Mouse (Mus musculus) induced T-regulatory cell, adult 2 months (primary cell): Measurements from ENCODE around the gene Dbn1.
A peak's percentile ranks its signal among the peaks of the same experiment; 100 is the strongest.
"Not testable (repeated sequence)": the region's sequence is repeated elsewhere in the genome, so short reads cannot be mapped to it uniquely, and the experiment has no call there.

Experiments
- DNase-seq: peaks from one replicate; pipeline ENCODE4 v3.0.0-alpha.2; 2012; ENCODE audit warnings: low read depth

Gene Dbn1

GRCm38 (mm10) chr13:55450511-55450980, 37.4 kb downstream of the Dbn1 start:
- DNase-seq = no peak

- peak; percentile 80 for DNase-seq
Measured at GRCm38 (mm10) chr13:55449679-55450441, 38.1 kb downstream of the Dbn1 start.

GRCm38 (mm10) chr13:55449205-55449604, 38.7 kb downstream of the Dbn1 start:
- DNase-seq = peak; percentile 50

- DNase-seq = peak; percentile 61
Measured at GRCm38 (mm10) chr13:55448131-55448530, 39.8 kb downstream of the Dbn1 start.

GRCm38 (mm10) chr13:55447543-55447943, 40.4 kb downstream of the Dbn1 start:
- DNase-seq = peak; percentile 75

- peak; percentile 56 for DNase-seq
Measured at GRCm38 (mm10) chr13:55446483-55447105, 41.3 kb downstream of the Dbn1 start.

GRCm38 (mm10) chr13:55445361-55446091, 42.4 kb downstream of the Dbn1 start:
- DNase-seq = peak; percentile 69

GRCm38 (mm10) chr13:55444937-55445315, 43.0 kb downstream of the Dbn1 start, which contains the start of gene Grk6:
Grk6 (plus strand) TSS chr13:55445072.
- DNase-seq = peak; percentile 100

GRCm38 (mm10) chr13:55444286-55444936, 43.5 kb downstream of the Dbn1 start:
- peak; percentile 95 for DNase-seq

- peak; percentile 91 for DNase-seq
Measured at GRCm38 (mm10) chr13:55443799-55444285, 44.1 kb downstream of the Dbn1 start.

GRCm38 (mm10) chr13:55437111-55437629, 50.7 kb downstream of the Dbn1 start:
- not testable (repeated sequence) for DNase-seq

- DNase-seq = peak; percentile 92
Measured at GRCm38 (mm10) chr13:55431889-55432685, 55.8 kb downstream of the Dbn1 start.

- DNase-seq = no peak
Measured at GRCm38 (mm10) chr13:55430566-55430965, 57.3 kb downstream of the Dbn1 start.

- DNase-seq = peak; percentile 38
Measured at GRCm38 (mm10) chr13:55429226-55429888, 58.6 kb downstream of the Dbn1 start.

- DNase-seq = no peak
Measured at GRCm38 (mm10) chr13:55426613-55427012, 61.3 kb downstream of the Dbn1 start, which contains the start of gene F12. F12 (minus strand) TSS chr13:55426793.
